7 mouse cellular contexts compared by ENCODE assay signal in genomic region chr2:24568555-24568954, GRCm38 (mm10).
DNase-seq lines count a peak whose midpoint lies in the region; TF ChIP-seq lines count a peak whose summit lies in the region.

No protein-coding gene starts in this region.

- peak; percentile 88 for TF ChIP-seq RAD21 in MEL (IDR thresholded peaks at IDR 0.05; ENCODE audit: low read depth, low read length)

- peak; percentile 46 to 79 (median 50); a peak in 5 of 6 replicates for TF ChIP-seq CTCF in MEL (IDR thresholded peaks at IDR 0.05 in 2 of 3, conservative IDR thresholded peaks at IDR 0.05 in 1 of 3; ENCODE audit: control insufficient read depth in 1 of 3, insufficient read depth in 1 of 3, low read depth in 2 of 3, low read length in 3 of 3, poor library complexity in 1 of 3, severe bottlenecking in 1 of 3)

- H3K4me3 ChIP-seq in MEL (ENCODE audit: control insufficient read depth in 1 of 2, insufficient read depth in 1 of 2, low read depth in 2 of 2, low read length in 2 of 2): no peak overlapping the region

- H3K9ac ChIP-seq in MEL (ENCODE audit: control insufficient read depth, low read depth, low read length, poor library complexity, severe bottlenecking): no peak overlapping the region

- peaks cover 0 to 1% of the 10 kb centered on the region in 2 experiments; a peak in 3 of 4 replicates for H3K27me3 ChIP-seq in MEL (ENCODE audit: control insufficient read depth in 1 of 2, insufficient read depth in 2 of 2, low read length in 2 of 2)

- H3K9me3 ChIP-seq in MEL (replicated peaks; ENCODE audit: insufficient read depth, low read length): no peaks in the 10 kb centered on the region

- no peaks in the 10 kb centered on the region for H3K4me1 ChIP-seq in MEL (ENCODE audit: control insufficient read depth in 1 of 2, insufficient read depth in 2 of 2, low read length in 2 of 2)

- no peak for TF ChIP-seq EP300 in MEL (IDR thresholded peaks at IDR 0.05; ENCODE audit: low read depth in 1 of 2, low read length in 2 of 2)

- H3K36me3 ChIP-seq in MEL (ENCODE audit: control insufficient read depth in 1 of 2, insufficient read depth in 2 of 2, low read length in 2 of 2): no peaks in the 10 kb centered on the region

- no peak overlapping the region for H3K27ac ChIP-seq in MEL (ENCODE audit: control insufficient read depth, low read depth, low read length)

- TF ChIP-seq POLR2A in MEL (IDR thresholded peaks at IDR 0.05; ENCODE audit: control insufficient read depth in 1 of 2, insufficient read depth in 1 of 2, low read depth in 1 of 2, low read length in 2 of 2, poor library complexity in 1 of 2): no peak

- H3K79me2 ChIP-seq in MEL (ENCODE audit: control insufficient read depth, insufficient read depth, low read length, poor library complexity): no peaks in the 10 kb centered on the region

- peak; percentile 18 to 36 for DNase-seq in kidney, adult 8-10 months
- no peak for DNase-seq in kidney, adult 18-20 months
- DNase-seq in A20 (ENCODE audit: low read depth, low spot score) (peak; percentile 27), MEL (ENCODE audit: low read depth, low spot score) (peak; percentile 58)
- DNase-seq in embryo, embryonic 11.5 days (ENCODE audit: low read depth, low spot score): peak; percentile 36
- peak; percentile 53 for DNase-seq in lung, postnatal 14 days
- DNase-seq in yolk sac, embryonic 10.5 days (ENCODE audit: low spot score): no peak

TF ChIP-seq in MEL, 35 proteins besides CTCF, POLR2A, EP300 and RAD21:
- TF ChIP-seq E2F4 (IDR thresholded peaks at IDR 0.05; ENCODE audit: borderline replicate concordance, low read depth, low read length) (no peak), SMC3 (IDR thresholded peaks at IDR 0.05; ENCODE audit: low read depth, low read length) (peak; percentile 78), MAZ (IDR thresholded peaks at IDR 0.05; ENCODE audit: low read depth, low read length) (no peak), NELFE (IDR thresholded peaks at IDR 0.05; ENCODE audit: low read depth, low read length) (no peak), NRF1 (IDR thresholded peaks at IDR 0.05; ENCODE audit: insufficient read depth, low read depth, low read length, poor library complexity, severe bottlenecking) (no peak), TCF12 (IDR thresholded peaks at IDR 0.05; ENCODE audit: low read depth, low read length) (no peak), BHLHE40 (IDR thresholded peaks at IDR 0.05; ENCODE audit: borderline replicate concordance, low read depth, low read length) (no peak), MAX (IDR thresholded peaks at IDR 0.05; ENCODE audit: low read length) (no peak), GABPA (IDR thresholded peaks at IDR 0.05; ENCODE audit: low read depth, low read length) (no peak), ZC3H11A (IDR thresholded peaks at IDR 0.05; ENCODE audit: low read depth, low read length) (peak; percentile 66), MAFK (IDR thresholded peaks at IDR 0.05; ENCODE audit: borderline replicate concordance, low read depth, low read length) (no peak), HCFC1 (IDR thresholded peaks at IDR 0.05; ENCODE audit: low read depth, low read length) (no peak), ZMIZ1 (IDR thresholded peaks at IDR 0.05; ENCODE audit: low read depth, low read length) (no peak), CHD1 (IDR thresholded peaks at IDR 0.05; ENCODE audit: low read depth, low read length) (no peak)

Comparison
In these comparisons a context has a peak if more than half of its experiments do, and no peak if none do; other contexts are left out.
1. DNase-seq: peak in kidney, adult 8-10 months (2 of 2), A20 (single experiment), MEL (single experiment), embryo, embryonic 11.5 days (single experiment) and lung, postnatal 14 days (single experiment); none in kidney, adult 18-20 months (single experiment) and yolk sac, embryonic 10.5 days (single experiment).